Mouse (Mus musculus): ENCODE measurements around the gene A830031A19Rik. TPM values are rescaled to one million over a fixed set of nuclear protein-coding genes. Genes with fewer than 3 reads are reported as not detected.

Gene A830031A19Rik
- total and polyA plus RNA-seq, 3 experiments, result not detected

DNA sequence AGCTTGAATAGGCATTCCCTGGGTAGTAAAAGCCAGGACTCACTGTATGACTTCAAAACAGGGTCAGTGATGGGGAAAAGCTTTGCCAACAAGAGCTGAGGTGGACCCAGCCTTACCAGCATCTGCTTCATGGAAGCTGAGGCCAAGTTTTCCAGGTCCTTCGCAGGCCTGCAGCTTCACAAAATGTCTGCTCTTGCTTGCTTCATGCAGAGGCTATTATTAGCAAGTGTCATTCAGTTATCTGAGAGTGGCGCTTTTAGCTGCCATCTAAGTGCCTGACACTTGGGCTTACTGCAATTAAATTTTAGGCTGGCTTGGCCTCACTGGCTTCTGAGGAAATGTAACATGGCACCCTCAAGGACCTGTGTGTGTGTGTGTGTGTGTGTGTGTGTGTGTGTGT, 35.3 kb upstream of the A830031A19Rik start (continued):
- no peak for TF ChIP-seq MAZ (IDR thresholded peaks at IDR 0.05; ENCODE audit: low read depth, low read length)

GRCm38 (mm10) chr11:24109388-24109787, 34.5 kb upstream of the A830031A19Rik start:
- H3K79me2 ChIP-seq (ENCODE audit: control insufficient read depth, insufficient read depth, low read length, poor library complexity), result peaks cover 77% of the 10 kb centered on the region
- H3K36me3 ChIP-seq (ENCODE audit: control insufficient read depth in 1 of 2, insufficient read depth in 2 of 2, low read length in 2 of 2), result peaks cover 36 to 67% of the 10 kb centered on the region in 2 experiments
- no peak overlapping the region for H3K9ac ChIP-seq (ENCODE audit: control insufficient read depth, low read depth, low read length, poor library complexity, severe bottlenecking)
- no peak overlapping the region for H3K4me3 ChIP-seq (ENCODE audit: control insufficient read depth in 1 of 2, insufficient read depth in 1 of 2, low read depth in 2 of 2, low read length in 2 of 2)
- H3K4me1 ChIP-seq (ENCODE audit: control insufficient read depth in 1 of 2, insufficient read depth in 2 of 2, low read length in 2 of 2), result peaks cover 0 to 14% of the 10 kb centered on the region in 2 experiments; a peak in 3 of 4 replicates
- no peak overlapping the region for H3K27ac ChIP-seq (ENCODE audit: control insufficient read depth, low read depth, low read length)
- H3K27me3 ChIP-seq (ENCODE audit: control insufficient read depth in 1 of 2, insufficient read depth in 2 of 2, low read length in 2 of 2), result no peaks in the 10 kb centered on the region
- H3K9me3 ChIP-seq (replicated peaks; ENCODE audit: insufficient read depth, low read length), result no peaks in the 10 kb centered on the region
- no peak for DNase-seq (ENCODE audit: low read depth, low spot score)
- no peak for TF ChIP-seq KAT2A (conservative IDR thresholded peaks at IDR 0.05; ENCODE audit: low read depth, low read length)
- no peak for TF ChIP-seq UBTF (IDR thresholded peaks at IDR 0.05; ENCODE audit: borderline replicate concordance, insufficient read depth, low read depth, low read length)
- no peak for TF ChIP-seq RCOR1 (IDR thresholded peaks at IDR 0.05; ENCODE audit: low read depth, low read length)
- TF ChIP-seq MAFK (IDR thresholded peaks at IDR 0.05; ENCODE audit: borderline replicate concordance, low read depth, low read length), result no peak
- TF ChIP-seq MAX (IDR thresholded peaks at IDR 0.05; ENCODE audit: low read length), result no peak
- TF ChIP-seq NELFE (IDR thresholded peaks at IDR 0.05; ENCODE audit: low read depth, low read length), result no peak
- TF ChIP-seq TAL1 (IDR thresholded peaks at IDR 0.05; ENCODE audit: low read length), result no peak
- TF ChIP-seq NRF1 (IDR thresholded peaks at IDR 0.05; ENCODE audit: insufficient read depth, low read depth, low read length, poor library complexity, severe bottlenecking), result no peak
- TF ChIP-seq POLR2AphosphoS2 (IDR thresholded peaks at IDR 0.05; ENCODE audit: low read length), result no peak
- TF ChIP-seq ZKSCAN1 (IDR thresholded peaks at IDR 0.05; ENCODE audit: low read depth, low read length), result no peak
- no peak for TF ChIP-seq EP300 (IDR thresholded peaks at IDR 0.05; ENCODE audit: low read depth in 1 of 2, low read length in 2 of 2)
- TF ChIP-seq CTCF (IDR thresholded peaks at IDR 0.05 in 2 of 3, conservative IDR thresholded peaks at IDR 0.05 in 1 of 3; ENCODE audit: control insufficient read depth in 1 of 3, insufficient read depth in 1 of 3, low read depth in 2 of 3, low read length in 3 of 3, poor library complexity in 1 of 3, severe bottlenecking in 1 of 3), result no peak
- TF ChIP-seq MEF2A (IDR thresholded peaks at IDR 0.05; ENCODE audit: extremely low read depth, insufficient replicate concordance, low read depth, low read length, poor library complexity, severe bottlenecking), result no peak
- no peak for TF ChIP-seq USF1 (IDR thresholded peaks at IDR 0.05; ENCODE audit: low read depth, low read length)
- no peak for TF ChIP-seq TBP (IDR thresholded peaks at IDR 0.05; ENCODE audit: low read depth, low read length)
- no peak for TF ChIP-seq ETS1 (IDR thresholded peaks at IDR 0.05; ENCODE audit: low read depth, low read length)
- no peak for TF ChIP-seq SMC3 (IDR thresholded peaks at IDR 0.05; ENCODE audit: low read depth, low read length)
- no peak for TF ChIP-seq TCF12 (IDR thresholded peaks at IDR 0.05; ENCODE audit: low read depth, low read length)
- TF ChIP-seq ZMIZ1 (IDR thresholded peaks at IDR 0.05; ENCODE audit: low read depth, low read length), result no peak
- no peak for TF ChIP-seq USF2 (IDR thresholded peaks at IDR 0.05; ENCODE audit: borderline replicate concordance in 1 of 2, insufficient read depth in 1 of 2, low read depth in 1 of 2, low read length in 2 of 2)

Data from MEL (cell line).